Mouse (Mus musculus): ENCODE results near the gene Sec22b. TPM values are rescaled to one million over a fixed set of nuclear protein-coding genes. Genes with fewer than 3 reads are reported as not detected.

Gene Sec22b
- polyA plus RNA-seq, 1 experiment from 2014 or later, result 106 TPM

DNA sequence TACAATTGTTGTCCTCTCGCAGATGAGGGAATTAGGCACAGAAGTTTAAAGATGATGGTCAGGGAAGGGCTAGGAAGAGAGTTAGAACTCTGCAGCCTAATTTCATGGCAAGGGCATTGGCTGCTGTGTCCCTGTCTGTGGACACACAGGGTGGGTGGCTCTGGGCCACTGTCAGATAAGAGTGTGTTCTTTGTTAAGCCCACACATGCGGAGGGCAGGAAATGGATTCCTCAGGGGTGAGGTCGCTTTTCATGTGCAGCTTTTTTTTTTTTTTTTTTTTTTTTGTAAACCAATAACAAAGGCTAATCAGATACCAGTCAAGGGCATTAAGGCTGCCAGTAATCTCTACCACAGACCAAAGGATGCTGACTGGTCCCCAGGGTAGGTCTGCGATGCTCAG lies 45.4 kb downstream of the Sec22b start:
- Histone ChIP-seq H3K4me1 (peaks cover 10% of the 10 kb centered on the region), H3K9me3 (no peaks in the 10 kb centered on the region), H3K36me3 (no peaks in the 10 kb centered on the region), H3K27ac (no peak overlapping the region), H3K4me2 (replicated peaks) (no peak overlapping the region), H3K27me3 (replicated peaks) (no peaks in the 10 kb centered on the region), H3K4me3 (no peak overlapping the region), H3K9ac (no peak overlapping the region)
- no peak for ATAC-seq (ENCODE audit: low FRiP score, low read depth)
- WGBS, result 54% methylated on average over 4 of the region's 4 CpGs

DNA sequence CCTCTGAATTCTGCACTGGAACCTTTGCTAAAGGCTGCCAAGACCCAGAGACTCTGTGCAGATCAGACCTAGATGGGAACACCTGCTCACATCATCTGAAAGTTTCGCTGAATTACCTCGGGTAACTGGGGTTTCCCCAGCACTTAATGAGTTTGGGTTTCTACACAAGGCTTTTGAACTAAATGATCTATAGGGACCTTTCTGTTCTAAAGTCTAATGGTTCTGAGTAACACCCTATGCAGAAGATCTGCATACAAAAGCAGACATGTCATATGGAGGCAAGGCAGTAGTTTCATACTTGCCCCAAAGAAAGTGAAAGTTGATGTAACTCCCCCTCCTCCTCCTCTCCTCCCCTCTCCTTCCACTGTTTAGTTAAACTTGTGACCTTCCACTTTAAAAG lies 47.5 kb downstream of the Sec22b start:
- H3K27me3 ChIP-seq (replicated peaks), result no peaks in the 10 kb centered on the region
- no peak overlapping the region for H3K27ac ChIP-seq
- H3K4me1 ChIP-seq, result no peaks in the 10 kb centered on the region
- ATAC-seq (ENCODE audit: low FRiP score, low read depth), result no peak
- no peaks in the 10 kb centered on the region for H3K9me3 ChIP-seq
- H3K4me2 ChIP-seq (replicated peaks), result no peak overlapping the region
- no peak overlapping the region for H3K4me3 ChIP-seq
- no peaks in the 10 kb centered on the region for H3K36me3 ChIP-seq
- WGBS, result 83% methylated on average over 2 of the region's 2 CpGs
- H3K9ac ChIP-seq, result no peak overlapping the region

DNA sequence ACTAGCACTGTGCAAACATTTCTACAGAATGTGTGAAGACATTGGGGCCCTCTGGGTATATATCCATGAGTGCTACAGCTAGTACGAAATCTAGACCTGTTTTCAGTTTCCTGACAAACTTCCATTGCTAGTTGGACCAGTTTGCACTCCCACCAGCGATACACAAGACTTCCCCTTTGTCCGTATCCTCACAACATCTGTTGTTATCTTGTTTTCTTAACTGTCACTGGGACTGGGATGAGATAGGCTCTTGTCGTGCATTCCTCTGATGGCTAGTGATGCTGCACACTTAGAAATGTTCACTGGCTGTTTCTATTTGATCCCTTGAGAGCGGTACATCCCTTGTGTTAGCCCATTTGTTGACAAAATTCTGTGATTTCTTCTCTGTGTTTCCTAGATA lies 49.0 kb downstream of the Sec22b start:
- Histone ChIP-seq H3K9ac (no peak overlapping the region), H3K36me3 (no peaks in the 10 kb centered on the region), H3K27me3 (replicated peaks) (no peaks in the 10 kb centered on the region), H3K4me1 (no peaks in the 10 kb centered on the region), H3K4me2 (replicated peaks) (no peak overlapping the region), H3K27ac (no peak overlapping the region), H3K9me3 (no peaks in the 10 kb centered on the region), H3K4me3 (no peak overlapping the region)
- ATAC-seq (ENCODE audit: low FRiP score, low read depth), result no peak
- WGBS, result 81% methylated on average over 5 of the region's 5 CpGs

DNA sequence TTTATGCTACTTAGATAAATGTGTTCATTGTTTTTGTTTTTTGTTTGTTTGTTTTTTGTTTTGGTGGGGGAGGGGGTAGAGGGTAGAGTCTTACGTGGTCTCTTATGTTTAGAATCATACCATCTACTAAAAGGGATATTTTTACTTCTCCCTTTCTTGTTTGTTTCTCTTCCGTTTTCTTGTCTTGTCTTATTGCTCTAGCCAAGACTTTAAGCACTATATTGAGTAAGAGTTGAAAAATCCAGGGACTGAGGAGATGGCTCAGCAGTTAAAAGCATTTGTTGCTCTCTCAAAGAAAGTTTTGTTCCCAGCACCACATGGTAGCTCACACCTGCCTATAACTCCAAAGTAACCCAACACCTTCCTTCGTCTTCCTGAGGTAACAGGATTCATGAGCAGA lies 50.1 kb downstream of the Sec22b start:
- Histone ChIP-seq H3K36me3 (no peaks in the 10 kb centered on the region), H3K4me2 (replicated peaks) (no peak overlapping the region), H3K9ac (no peak overlapping the region), H3K4me1 (no peaks in the 10 kb centered on the region), H3K4me3 (no peak overlapping the region), H3K27ac (no peak overlapping the region), H3K9me3 (no peaks in the 10 kb centered on the region), H3K27me3 (replicated peaks) (no peaks in the 10 kb centered on the region)
- WGBS, result 79% methylated on average over 3 of the region's 3 CpGs
- ATAC-seq (ENCODE audit: low FRiP score, low read depth), result no peak

DNA sequence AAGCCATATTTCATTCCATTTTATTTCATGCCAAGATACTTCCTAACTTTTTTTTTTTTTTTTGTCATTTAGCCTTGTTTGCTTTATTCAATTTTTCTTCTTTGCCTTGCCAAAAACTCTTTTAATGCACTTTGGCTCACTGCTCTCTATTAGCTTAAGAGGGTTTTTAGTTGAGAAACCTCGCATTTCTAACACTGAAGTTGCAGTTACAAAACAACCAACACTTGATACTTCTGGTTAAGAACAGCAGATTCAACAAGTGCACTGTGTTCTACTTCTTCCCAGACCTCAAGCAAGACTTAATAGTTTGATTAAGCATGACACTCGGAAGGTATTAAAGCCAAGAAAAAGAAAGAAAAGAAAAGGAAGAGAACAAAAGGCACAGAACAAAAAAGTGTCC lies 52.2 kb downstream of the Sec22b start:
- Histone ChIP-seq H3K4me2 (replicated peaks) (no peak overlapping the region), H3K4me1 (no peaks in the 10 kb centered on the region), H3K4me3 (no peak overlapping the region), H3K36me3 (no peaks in the 10 kb centered on the region), H3K9ac (no peak overlapping the region), H3K9me3 (no peaks in the 10 kb centered on the region), H3K27me3 (replicated peaks) (no peaks in the 10 kb centered on the region), H3K27ac (no peak overlapping the region)
- 81% methylated on average over 2 of the region's 2 CpGs for WGBS
- ATAC-seq (ENCODE audit: low FRiP score, low read depth), result no peak

DNA sequence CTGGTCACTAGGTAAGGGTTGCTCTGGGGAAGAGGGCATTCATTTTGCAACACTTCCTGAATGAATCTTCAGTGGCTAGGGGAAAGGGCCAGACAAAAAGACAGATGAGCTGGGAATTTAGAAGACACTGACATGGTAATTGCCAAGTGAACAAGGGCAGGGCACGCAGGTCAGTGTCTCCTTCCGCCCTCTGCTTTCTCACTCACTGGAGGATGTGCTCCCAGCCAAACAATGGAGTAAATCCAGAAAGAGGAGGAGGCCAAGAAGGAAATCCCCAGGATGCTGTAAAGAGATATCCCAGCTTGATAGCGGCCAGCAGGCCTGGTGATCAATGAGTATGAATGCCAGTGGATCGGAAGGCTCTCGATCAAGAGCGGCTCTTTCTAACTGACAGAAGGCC lies 55.3 kb downstream of the Sec22b start:
- WGBS, result 57% methylated on average over 6 of the region's 6 CpGs
- Histone ChIP-seq H3K4me2 (replicated peaks) (no peak overlapping the region), H3K9ac (no peak overlapping the region), H3K27ac (no peak overlapping the region), H3K4me3 (no peak overlapping the region), H3K36me3 (no peaks in the 10 kb centered on the region), H3K4me1 (peaks cover 5% of the 10 kb centered on the region; the same call in 1 of the 2 replicates), H3K27me3 (replicated peaks) (no peaks in the 10 kb centered on the region), H3K9me3 (no peaks in the 10 kb centered on the region)
- ATAC-seq (ENCODE audit: low FRiP score, low read depth), result no peak

DNA sequence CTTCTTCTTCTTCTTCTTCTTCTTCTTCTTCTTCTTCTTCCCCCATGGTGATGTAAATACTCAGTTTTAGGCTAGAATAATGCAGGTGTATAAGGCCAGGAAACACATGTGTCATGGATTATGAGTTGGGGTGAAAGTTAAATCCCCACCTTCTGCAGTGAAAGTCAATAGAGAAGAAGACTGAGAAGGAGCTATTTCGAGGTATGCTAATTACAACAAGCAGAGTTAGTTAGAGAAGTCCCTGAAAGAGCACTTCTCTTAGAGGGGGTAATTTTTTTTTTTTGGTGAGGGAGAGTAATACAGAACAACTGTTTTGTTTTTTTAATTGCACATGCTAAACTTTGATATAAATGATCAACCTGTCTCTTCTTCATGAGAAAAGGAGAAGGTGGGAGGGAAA lies 55.9 kb downstream of the Sec22b start:
- Histone ChIP-seq H3K4me1 (peaks cover 6% of the 10 kb centered on the region; the same call in 1 of the 2 replicates), H3K4me2 (replicated peaks) (no peak overlapping the region), H3K27ac (no peak overlapping the region), H3K9ac (no peak overlapping the region), H3K36me3 (no peaks in the 10 kb centered on the region), H3K9me3 (no peaks in the 10 kb centered on the region), H3K27me3 (replicated peaks) (no peaks in the 10 kb centered on the region), H3K4me3 (no peak overlapping the region)
- no peak for ATAC-seq (ENCODE audit: low FRiP score, low read depth)
- 72% methylated on average over 1 of the region's 1 CpGs for WGBS

DNA sequence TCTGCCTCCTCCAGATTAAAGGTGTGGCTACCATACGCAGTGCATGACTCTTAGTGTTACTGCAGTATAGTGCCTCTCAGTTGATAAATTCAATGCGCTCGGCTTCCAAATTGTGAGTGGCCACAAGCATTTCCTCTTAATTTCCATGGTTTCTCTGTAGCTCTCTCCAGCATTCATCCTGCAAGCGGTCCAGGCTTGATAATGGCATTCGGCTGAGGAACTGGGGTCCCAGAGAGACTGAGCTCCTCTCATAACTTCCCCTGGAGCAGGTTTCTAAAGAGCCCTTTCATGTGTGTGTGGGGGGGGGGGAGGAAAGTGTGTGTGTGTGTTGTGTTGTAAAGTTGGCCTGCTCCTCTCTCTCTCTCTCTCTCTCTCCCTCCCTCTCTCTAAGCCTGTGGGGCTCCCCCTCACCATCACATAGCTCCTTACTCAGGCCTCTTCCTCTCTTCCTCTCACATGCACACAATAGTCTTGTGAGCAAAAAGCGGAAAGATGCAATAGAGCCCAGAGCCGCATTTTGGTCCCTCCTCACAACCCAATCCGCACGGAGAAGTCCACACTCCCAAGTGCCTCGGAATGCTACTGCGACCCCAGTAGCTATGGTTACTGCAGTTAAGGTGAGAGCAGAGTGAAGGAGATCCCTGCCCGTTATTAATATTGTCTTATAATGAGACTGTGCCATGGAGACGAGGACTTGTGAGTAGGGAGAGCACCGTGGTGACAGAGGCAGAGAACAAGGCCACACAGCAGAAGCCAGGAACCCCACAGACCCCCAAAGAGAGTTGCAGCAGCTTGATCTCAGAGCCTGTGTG lies 60.0 kb downstream of the Sec22b start:
- H3K27me3 ChIP-seq (replicated peaks), result no peaks in the 10 kb centered on the region
- no peak for ATAC-seq (ENCODE audit: low FRiP score, low read depth)
- H3K4me1 ChIP-seq, result peaks cover 6% of the 10 kb centered on the region; the same call in 1 of the 2 replicates
- no peak overlapping the region for H3K9ac ChIP-seq
- no peak overlapping the region for H3K4me3 ChIP-seq
- WGBS, result 63% methylated on average over 14 of the region's 14 CpGs
- H3K36me3 ChIP-seq, result no peaks in the 10 kb centered on the region
- no peak overlapping the region for H3K4me2 ChIP-seq (replicated peaks)
- H3K9me3 ChIP-seq, result no peaks in the 10 kb centered on the region
- H3K27ac ChIP-seq, result no peak overlapping the region

DNA sequence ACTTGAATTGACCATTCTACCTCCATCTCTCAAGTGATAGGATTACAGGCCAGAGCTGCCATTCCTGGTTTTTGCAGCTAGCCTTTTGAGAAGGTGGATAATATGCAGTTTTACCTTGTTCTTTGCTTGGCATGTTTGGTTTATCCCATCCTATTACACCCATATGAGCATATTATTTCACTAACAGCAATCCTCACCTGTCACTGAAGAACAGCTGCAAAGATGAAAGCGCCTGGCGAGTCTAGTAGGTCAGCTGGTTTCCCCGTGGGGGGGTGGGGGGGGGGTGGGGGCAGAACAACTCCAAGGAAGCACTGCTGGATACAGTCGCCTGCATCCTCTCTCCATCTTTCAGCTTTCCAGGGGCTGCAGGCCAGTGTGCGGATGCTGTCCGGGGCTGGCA lies 61.0 kb downstream of the Sec22b start:
- Histone ChIP-seq H3K9me3 (no peaks in the 10 kb centered on the region), H3K36me3 (no peaks in the 10 kb centered on the region), H3K4me2 (replicated peaks) (no peak overlapping the region), H3K4me1 (peaks cover 6% of the 10 kb centered on the region; the same call in 1 of the 2 replicates), H3K27me3 (replicated peaks) (no peaks in the 10 kb centered on the region), H3K27ac (no peak overlapping the region), H3K9ac (no peak overlapping the region), H3K4me3 (no peak overlapping the region)
- 74% methylated on average over 6 of the region's 6 CpGs for WGBS
- no peak for ATAC-seq (ENCODE audit: low FRiP score, low read depth)

DNA sequence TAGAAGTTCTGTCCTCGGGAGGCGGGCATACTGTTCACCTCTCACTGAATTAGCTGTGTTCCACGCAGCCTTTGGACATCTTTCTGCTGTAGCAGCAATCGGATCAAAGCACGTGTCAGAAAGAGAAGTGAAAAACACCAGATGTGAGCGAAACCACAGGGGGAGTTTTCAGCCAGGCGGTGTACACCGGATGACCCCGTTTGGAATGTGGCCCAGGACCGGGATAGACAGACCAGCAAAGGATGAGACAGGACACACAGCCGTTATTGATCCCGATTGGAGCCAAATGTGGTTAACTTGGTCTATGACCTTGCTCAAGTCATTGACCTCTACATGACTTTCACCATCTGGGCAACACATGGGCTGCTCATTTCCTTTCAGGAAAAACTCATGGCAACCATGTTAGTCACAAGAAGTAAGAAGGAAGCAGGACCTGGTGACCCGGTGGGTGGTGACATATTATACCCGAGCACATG lies 63.9 kb downstream of the Sec22b start:
- Histone ChIP-seq H3K4me1 (peaks cover 6% of the 10 kb centered on the region; the same call in 1 of the 2 replicates), H3K4me3 (no peak overlapping the region), H3K4me2 (replicated peaks) (no peak overlapping the region), H3K27ac (no peak overlapping the region), H3K9me3 (no peaks in the 10 kb centered on the region), H3K9ac (no peak overlapping the region), H3K27me3 (replicated peaks) (no peaks in the 10 kb centered on the region), H3K36me3 (no peaks in the 10 kb centered on the region)
- WGBS, result 81% methylated on average over 14 of the region's 14 CpGs
- ATAC-seq (ENCODE audit: low FRiP score, low read depth), result no peak

DNA sequence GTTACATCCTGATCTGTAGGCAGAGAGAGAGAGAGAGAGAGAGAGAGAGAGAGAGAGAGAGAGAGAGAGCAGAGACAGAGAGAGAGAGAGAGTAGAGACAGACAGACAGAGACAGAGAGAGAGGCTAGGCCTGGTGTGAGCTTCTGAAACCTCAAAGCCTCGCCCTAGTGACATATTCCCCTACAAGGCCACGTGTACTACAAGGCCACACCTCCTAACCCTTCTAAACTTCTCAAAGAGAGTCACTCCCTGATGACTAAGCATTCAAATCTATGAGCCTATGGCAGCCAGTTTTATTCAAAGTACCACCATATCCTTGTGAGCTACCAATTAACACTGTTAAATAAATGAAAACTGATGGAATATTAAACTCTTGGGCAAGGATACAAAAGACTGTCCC lies 66.6 kb downstream of the Sec22b start:
- ATAC-seq (ENCODE audit: low FRiP score, low read depth), result no peak
- no peaks in the 10 kb centered on the region for H3K36me3 ChIP-seq
- no peak overlapping the region for H3K9ac ChIP-seq
- 64% methylated on average over 2 of the region's 2 CpGs for WGBS
- peaks cover 11% of the 10 kb centered on the region for H3K4me1 ChIP-seq
- H3K27ac ChIP-seq, result no peak overlapping the region
- H3K4me3 ChIP-seq, result no peak overlapping the region
- H3K4me2 ChIP-seq (replicated peaks), result no peak overlapping the region
- no peaks in the 10 kb centered on the region for H3K27me3 ChIP-seq (replicated peaks)
- no peaks in the 10 kb centered on the region for H3K9me3 ChIP-seq

DNA sequence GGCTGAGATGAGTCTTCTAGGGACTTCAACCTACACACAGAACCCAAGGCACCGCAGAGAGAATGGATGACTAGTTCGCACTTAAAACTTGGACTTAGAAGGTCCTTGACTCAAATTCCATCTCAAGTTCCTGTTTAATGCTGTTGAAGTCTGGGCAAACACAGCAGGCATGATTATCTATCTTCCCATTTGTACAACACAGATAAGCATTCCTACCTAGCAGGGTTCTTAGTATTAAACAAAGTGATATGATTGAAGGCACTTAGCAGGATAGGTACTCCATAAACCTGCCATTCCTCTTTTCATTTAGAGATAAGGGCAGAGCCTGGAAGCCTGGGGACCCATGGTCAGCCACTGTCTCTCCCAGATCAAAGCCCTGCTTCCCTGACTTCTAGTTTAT lies 67.2 kb downstream of the Sec22b start:
- Histone ChIP-seq H3K27ac (no peak overlapping the region), H3K9ac (no peak overlapping the region), H3K4me3 (no peak overlapping the region), H3K4me1 (peaks cover 11% of the 10 kb centered on the region), H3K9me3 (no peaks in the 10 kb centered on the region), H3K36me3 (no peaks in the 10 kb centered on the region), H3K27me3 (replicated peaks) (no peaks in the 10 kb centered on the region), H3K4me2 (replicated peaks) (no peak overlapping the region)
- WGBS, result 86% methylated on average over 2 of the region's 2 CpGs
- no peak for ATAC-seq (ENCODE audit: low FRiP score, low read depth)

DNA sequence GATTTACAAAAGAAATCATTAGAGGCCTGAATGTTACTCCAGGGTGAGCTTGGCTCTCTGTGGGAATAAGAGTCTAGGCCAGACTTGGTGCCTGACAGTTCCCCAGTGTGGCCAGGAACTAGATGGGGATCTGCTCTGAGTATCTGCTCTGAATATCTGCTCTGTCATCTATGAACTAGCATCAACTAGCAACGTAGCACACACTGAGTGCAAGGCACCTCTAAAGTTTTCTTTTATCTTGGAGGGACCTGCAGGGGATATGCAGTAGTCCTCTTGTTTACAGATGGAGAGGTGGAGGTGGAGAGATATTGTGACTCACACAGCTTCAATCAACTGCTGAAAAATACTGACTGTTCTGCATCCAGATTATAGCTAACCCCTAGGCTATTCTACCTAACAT lies 68.0 kb downstream of the Sec22b start:
- H3K4me2 ChIP-seq (replicated peaks), result no peak overlapping the region
- no peaks in the 10 kb centered on the region for H3K36me3 ChIP-seq
- ATAC-seq (ENCODE audit: low FRiP score, low read depth), result no peak
- no peak overlapping the region for H3K9ac ChIP-seq
- H3K9me3 ChIP-seq, result no peaks in the 10 kb centered on the region
- 81% methylated on average over 1 of the region's 1 CpGs for WGBS
- H3K27me3 ChIP-seq (replicated peaks), result no peaks in the 10 kb centered on the region
- H3K4me1 ChIP-seq, result peaks cover 11% of the 10 kb centered on the region
- H3K27ac ChIP-seq, result no peak overlapping the region
- H3K4me3 ChIP-seq, result no peak overlapping the region

Measured in neural tube, embryonic 12.5 days (tissue).